ENCODE assay signal across 14 mouse cellular contexts in genomic region chr2:139609662-139610291, GRCm38 (mm10).
DNase-seq lines count a peak whose midpoint lies in the region; ATAC-seq and TF ChIP-seq lines count a peak whose summit lies in the region.
"Had no signal": no experiment of that assay in that cellular context is flagged by ENCODE, and none has a peak within 500 bp of the region (broad histone marks: within the 10 kb centered on the region; RNA-seq: fewer than 3 reads in every experiment).

No protein-coding gene starts in this region.

- 8% methylated on average over 8 of the region's 8 CpGs for WGBS in embryonic facial prominence, embryonic 11.5 days
- 13% methylated on average over 8 of the region's 8 CpGs for WGBS in forebrain, postnatal 0 days
- WGBS in limb, embryonic 13.5 days: 12% methylated on average over 8 of the region's 8 CpGs
- WGBS in neural tube, embryonic 13.5 days: 21% methylated on average over 8 of the region's 8 CpGs

- no peak overlapping the region for H3K4me3 ChIP-seq in embryonic facial prominence, embryonic 11.5 days (ENCODE audit: low read depth, low read length)
- H3K4me3 ChIP-seq in forebrain, postnatal 0 days (ENCODE audit: low read depth, low read length): no peak overlapping the region
- H3K4me3 ChIP-seq in limb, embryonic 13.5 days: no peak overlapping the region; the same call in 1 of the 2 replicates
- H3K4me3 ChIP-seq in neural tube, embryonic 13.5 days: no peak overlapping the region
- H3K4me3 ChIP-seq: erythroblast, embryonic 14.5 days; heart, embryonic 13.5 days; megakaryocyte, embryonic 14.5 days had no signal

- no peak overlapping the region for H3K27ac ChIP-seq in embryonic facial prominence, embryonic 11.5 days (replicated peaks; ENCODE audit: low read depth, low read length)
- no peak overlapping the region for H3K27ac ChIP-seq in forebrain, postnatal 0 days (ENCODE audit: low read depth, low read length)
- peak overlapping the region; percentile 78 for H3K27ac ChIP-seq in limb, embryonic 13.5 days
- no peak overlapping the region for H3K27ac ChIP-seq in neural tube, embryonic 13.5 days (replicated peaks)
- H3K27ac ChIP-seq: heart, embryonic 13.5 days had no signal

- no peaks in the 10 kb centered on the region for H3K9me3 ChIP-seq in embryonic facial prominence, embryonic 11.5 days (replicated peaks; ENCODE audit: control insufficient read depth, low read length)
- H3K9me3 ChIP-seq in forebrain, postnatal 0 days (ENCODE audit: low read length): no peaks in the 10 kb centered on the region
- no peaks in the 10 kb centered on the region for H3K9me3 ChIP-seq in limb, embryonic 13.5 days
- H3K9me3 ChIP-seq in neural tube, embryonic 13.5 days: no peaks in the 10 kb centered on the region
- H3K9me3 ChIP-seq: heart, embryonic 13.5 days; megakaryocyte, embryonic 14.5 days had no signal

- H3K36me3 ChIP-seq in embryonic facial prominence, embryonic 11.5 days (replicated peaks; ENCODE audit: control insufficient read depth, insufficient read depth, low read depth, low read length): no peaks in the 10 kb centered on the region
- no peaks in the 10 kb centered on the region for H3K36me3 ChIP-seq in forebrain, postnatal 0 days (ENCODE audit: insufficient read depth)
- H3K36me3 ChIP-seq in limb, embryonic 13.5 days: no peaks in the 10 kb centered on the region
- H3K36me3 ChIP-seq in neural tube, embryonic 13.5 days: no peaks in the 10 kb centered on the region
- H3K36me3 ChIP-seq: heart, embryonic 13.5 days had no signal

- no peak overlapping the region for H3K9ac ChIP-seq in embryonic facial prominence, embryonic 11.5 days (replicated peaks; ENCODE audit: low read length)
- no peak overlapping the region for H3K9ac ChIP-seq in forebrain, postnatal 0 days
- H3K9ac ChIP-seq in limb, embryonic 13.5 days: peak overlapping the region; percentile 8; the same call in 1 of the 2 replicates
- H3K9ac ChIP-seq in neural tube, embryonic 13.5 days: no peak overlapping the region
- H3K9ac ChIP-seq: heart, embryonic 13.5 days had no signal

- H3K4me1 ChIP-seq in embryonic facial prominence, embryonic 11.5 days (ENCODE audit: control insufficient read depth, insufficient read depth, low read length): peaks cover 3% of the 10 kb centered on the region
- 0 out of 2 replicates have a peak, but pooled peaks cover 4% of the 10 kb centered on the region for H3K4me1 ChIP-seq in forebrain, postnatal 0 days (ENCODE audit: insufficient read depth)
- peaks cover 58% of the 10 kb centered on the region for H3K4me1 ChIP-seq in limb, embryonic 13.5 days
- H3K4me1 ChIP-seq in neural tube, embryonic 13.5 days (replicated peaks): peaks cover 42% of the 10 kb centered on the region
- H3K4me1 ChIP-seq: megakaryocyte, embryonic 14.5 days had no signal

- peak; percentile 78; the same call in 1 of the 2 replicates for ATAC-seq in embryonic facial prominence, embryonic 11.5 days (replicated peaks; ENCODE audit: insufficient number of reproducible peaks, low FRiP score, low TSS enrichment, low read depth)
- ATAC-seq in forebrain, postnatal 0 days: peak; percentile 51; the same call in 1 of the 2 replicates
- peak; percentile 80 for ATAC-seq in limb, embryonic 13.5 days (ENCODE audit: low FRiP score, low read depth)
- peak; percentile 70; the same call in 1 of the 2 replicates for ATAC-seq in neural tube, embryonic 13.5 days (ENCODE audit: low read depth)
- no peak for ATAC-seq in megakaryocyte progenitor cell, adult 5-6 weeks (replicated peaks; ENCODE audit: poor library complexity)

- no peak overlapping the region for H3K4me2 ChIP-seq in embryonic facial prominence, embryonic 11.5 days (ENCODE audit: low read depth, low read length)
- H3K4me2 ChIP-seq in forebrain, postnatal 0 days (ENCODE audit: low read depth): no peak overlapping the region
- H3K4me2 ChIP-seq in limb, embryonic 13.5 days (replicated peaks): peak overlapping the region; percentile 53
- peak overlapping the region; percentile 32; the same call in 1 of the 2 replicates for H3K4me2 ChIP-seq in neural tube, embryonic 13.5 days

- TF ChIP-seq CTCF in forebrain, postnatal 0 days (IDR thresholded peaks at IDR 0.05; ENCODE audit: low read depth): no peak

- no peaks in the 10 kb centered on the region for H3K27me3 ChIP-seq in embryonic facial prominence, embryonic 11.5 days (ENCODE audit: control insufficient read depth, insufficient read depth, low read length)
- peaks cover 8% of the 10 kb centered on the region; the same call in 1 of the 2 replicates for H3K27me3 ChIP-seq in forebrain, postnatal 0 days (ENCODE audit: insufficient read depth, low read length)
- 0 out of 2 replicates have a peak, but pooled peaks cover 5% of the 10 kb centered on the region for H3K27me3 ChIP-seq in limb, embryonic 13.5 days
- H3K27me3 ChIP-seq in neural tube, embryonic 13.5 days: 0 out of 2 replicates have a peak, but pooled peaks cover 12% of the 10 kb centered on the region
- H3K27me3 ChIP-seq: heart, embryonic 13.5 days; megakaryocyte, embryonic 14.5 days had no signal

- DNase-seq in embryonic facial prominence, embryonic 11.5 days (ENCODE audit: low spot score): peak; percentile 77
- peak; percentile 20 for DNase-seq in forebrain, postnatal 0 days
- DNase-seq in cerebellum, adult 11 months: no peak
- no peak for DNase-seq in cerebellum, adult 9-11 months
- no peak for DNase-seq in gastrocnemius, postnatal 25 days
- DNase-seq: cerebellum, adult 11-12 months; lung, adult 18-20 months; thymus, postnatal 36 days had no signal

Comparison
In these comparisons a context has a peak if more than half of its experiments do, and no peak if none do; other contexts are left out.
1. DNase-seq: peak in embryonic facial prominence, embryonic 11.5 days (single experiment) and forebrain, postnatal 0 days (single experiment); none in cerebellum, adult 11 months (single experiment), cerebellum, adult 9-11 months (single experiment) and gastrocnemius, postnatal 25 days (single experiment).
2. H3K4me2 ChIP-seq: peak in limb, embryonic 13.5 days (single experiment) and neural tube, embryonic 13.5 days (single experiment); none in embryonic facial prominence, embryonic 11.5 days (single experiment) and forebrain, postnatal 0 days (single experiment).